Mouse (Mus musculus): ENCODE results near the gene H2-DMa. TPM values are rescaled to one million over a fixed set of nuclear protein-coding genes. Genes with fewer than 3 reads are reported as not detected.

H2-DMa gene
- polyA plus RNA-seq, 1 experiment: 19.3 TPM

DNA sequence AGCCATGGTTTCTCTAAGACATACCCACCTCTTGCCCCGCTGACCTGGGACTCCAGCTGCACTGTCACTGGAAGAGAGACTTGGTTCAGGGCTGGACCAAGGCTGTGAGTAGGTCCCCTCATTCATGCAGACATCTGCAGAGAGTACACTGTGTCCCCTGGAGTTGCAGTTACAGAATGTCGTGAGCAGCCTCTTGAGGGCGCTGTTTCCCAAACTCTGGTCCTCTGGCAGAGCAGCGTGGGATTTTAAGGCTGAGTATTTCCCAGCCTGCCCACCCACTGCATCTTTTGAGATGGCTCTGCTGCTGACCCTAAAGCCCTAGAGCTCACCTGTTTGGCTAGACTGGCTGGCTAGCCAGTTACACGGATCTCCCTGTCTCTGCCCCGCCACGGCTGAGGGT is 28.4 kb upstream of the H2-DMa start:
- no peak overlapping the region for H3K4me3 ChIP-seq (replicated peaks)
- peaks cover 14% of the 10 kb centered on the region for H3K36me3 ChIP-seq (replicated peaks; ENCODE audit: low read length)
- no peak for TF ChIP-seq GATA1 (IDR thresholded peaks at IDR 0.05; ENCODE audit: borderline replicate concordance, low read length)
- TF ChIP-seq FLI1 (IDR thresholded peaks at IDR 0.05; ENCODE audit: low read length): no peak
- peaks cover 14% of the 10 kb centered on the region for H3K9me3 ChIP-seq
- H3K27me3 ChIP-seq (replicated peaks): peaks cover 6% of the 10 kb centered on the region
- H3K4me1 ChIP-seq: peaks cover 71% of the 10 kb centered on the region

- Histone ChIP-seq H3K4me3 (replicated peaks) (peak within 1 kb of the TSS; percentile 88), H3K4me1 (peaks cover 77% of the 10 kb centered on the region), H3K9me3 (peaks cover 14% of the 10 kb centered on the region), H3K27me3 (replicated peaks) (peaks cover 6% of the 10 kb centered on the region), H3K36me3 (replicated peaks; ENCODE audit: low read length) (peaks cover 14% of the 10 kb centered on the region)
- TF ChIP-seq GATA1 (IDR thresholded peaks at IDR 0.05; ENCODE audit: borderline replicate concordance, low read length) (no peak), FLI1 (IDR thresholded peaks at IDR 0.05; ENCODE audit: low read length) (no peak)
Observed at GRCm38 (mm10) chr17:34092197-34092875, 27.0 kb upstream of the H2-DMa start, which contains the start of gene H2-Oa. TSS of gene H2-Oa (plus strand) at chr17:34092340.

GRCm38 (mm10) chr17:34093199-34093874 is 26.0 kb upstream of the H2-DMa start:
- Histone ChIP-seq H3K27me3 (replicated peaks) (peaks cover 6% of the 10 kb centered on the region), H3K4me1 (peaks cover 72% of the 10 kb centered on the region), H3K9me3 (peaks cover 14% of the 10 kb centered on the region), H3K4me3 (replicated peaks) (peak overlapping the region; percentile 48), H3K36me3 (replicated peaks; ENCODE audit: low read length) (peaks cover 14% of the 10 kb centered on the region)
- no peak for TF ChIP-seq FLI1 (IDR thresholded peaks at IDR 0.05; ENCODE audit: low read length)
- no peak for TF ChIP-seq GATA1 (IDR thresholded peaks at IDR 0.05; ENCODE audit: borderline replicate concordance, low read length)

DNA sequence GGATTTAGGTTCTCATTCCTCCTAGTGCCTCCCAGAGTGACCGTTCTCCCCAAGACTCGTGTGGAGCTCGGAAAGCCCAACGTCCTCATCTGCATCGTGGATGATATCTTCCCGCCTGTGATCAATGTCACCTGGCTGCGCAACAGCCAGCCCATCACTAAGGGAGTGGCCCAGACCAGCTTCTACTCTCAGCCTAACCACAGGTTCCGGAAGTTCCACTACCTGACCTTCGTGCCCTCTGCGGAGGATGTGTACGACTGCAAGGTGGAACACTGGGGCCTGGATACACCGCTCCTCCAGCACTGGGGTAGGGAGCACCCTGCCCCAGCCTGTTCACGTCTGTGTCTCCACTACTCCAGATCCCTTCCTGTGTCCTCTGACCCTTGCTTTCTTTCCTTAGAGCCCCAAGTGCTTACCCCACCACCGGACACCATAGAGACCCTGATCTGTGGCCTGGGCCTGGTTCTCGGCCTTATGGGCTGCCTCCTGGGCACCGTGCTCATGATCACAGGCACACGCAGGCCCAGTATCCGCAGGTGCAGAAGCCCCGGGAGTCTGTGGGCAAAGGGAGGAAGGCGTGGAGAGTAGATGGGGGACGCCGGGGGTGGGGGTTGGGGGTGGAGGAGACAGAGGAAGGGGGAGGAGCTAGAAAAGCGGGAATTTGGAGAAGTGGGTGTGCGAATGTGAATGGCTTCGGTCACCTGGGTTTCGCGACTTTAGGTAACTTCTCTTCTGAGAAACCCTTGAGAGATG is 24.9 kb upstream of the H2-DMa start:
- H3K4me3 ChIP-seq (replicated peaks): peak overlapping the region; percentile 5

DNA sequence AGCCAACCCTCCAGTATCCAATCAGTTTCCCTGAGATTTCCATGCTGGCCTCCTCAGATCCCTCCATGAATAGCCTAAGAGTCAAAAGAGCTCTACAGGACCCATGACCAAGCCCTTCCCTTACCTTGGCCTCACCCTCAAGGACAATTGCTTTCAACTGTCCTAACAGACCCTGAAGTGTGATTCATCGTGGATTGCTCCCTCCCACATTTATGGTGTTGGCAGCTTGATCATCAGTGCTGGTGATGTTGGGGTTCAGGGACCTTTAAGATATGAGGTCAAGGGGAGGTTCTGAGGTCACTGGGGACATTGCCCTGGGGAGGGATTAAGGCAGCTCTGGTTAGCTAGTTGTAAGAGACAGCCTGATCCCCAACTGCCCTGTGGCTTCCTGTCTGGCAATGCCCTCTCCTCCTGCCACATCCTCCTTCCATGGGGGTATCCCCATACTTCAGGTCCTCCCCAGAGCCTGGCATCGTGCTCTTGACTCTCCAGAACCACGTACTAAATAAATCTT is 22.8 kb upstream of the H2-DMa start:
- Histone ChIP-seq H3K4me3 (replicated peaks) (peak overlapping the region; percentile 79), H3K36me3 (replicated peaks; ENCODE audit: low read length) (peaks cover 14% of the 10 kb centered on the region), H3K4me1 (peaks cover 78% of the 10 kb centered on the region), H3K9me3 (peaks cover 14% of the 10 kb centered on the region), H3K27me3 (replicated peaks) (peaks cover 8% of the 10 kb centered on the region)
- TF ChIP-seq FLI1 (IDR thresholded peaks at IDR 0.05; ENCODE audit: low read length) (no peak), GATA1 (IDR thresholded peaks at IDR 0.05; ENCODE audit: borderline replicate concordance, low read length) (no peak)

More for the DNA sequence above, 24.9 kb upstream of the H2-DMa start:
- peaks cover 4% of the 10 kb centered on the region for H3K27me3 ChIP-seq (replicated peaks)
- TF ChIP-seq FLI1 (IDR thresholded peaks at IDR 0.05; ENCODE audit: low read length) (no peak), GATA1 (IDR thresholded peaks at IDR 0.05; ENCODE audit: borderline replicate concordance, low read length) (no peak)
- peaks cover 14% of the 10 kb centered on the region for H3K9me3 ChIP-seq
- H3K36me3 ChIP-seq (replicated peaks; ENCODE audit: low read length): peaks cover 14% of the 10 kb centered on the region
- H3K4me1 ChIP-seq: peaks cover 75% of the 10 kb centered on the region

DNA sequence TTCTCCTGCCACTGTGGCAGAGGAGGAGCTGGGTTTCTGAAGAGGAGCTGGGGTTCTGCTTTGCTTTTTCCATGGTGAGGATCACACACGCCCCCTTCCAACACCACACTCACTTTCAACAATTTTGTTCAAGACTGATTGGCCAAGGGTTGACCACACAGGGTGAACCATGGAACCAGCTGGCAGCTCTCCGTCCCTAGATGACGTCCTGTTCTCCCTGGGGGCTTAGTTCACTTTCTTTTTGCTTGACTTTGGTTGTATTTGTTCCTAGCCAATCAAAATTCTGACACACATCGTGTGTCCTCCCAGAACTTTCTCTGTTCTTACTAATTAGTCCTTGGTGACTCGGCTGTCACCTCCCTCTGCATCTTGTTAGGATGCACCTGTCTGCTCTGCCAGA is 22.1 kb upstream of the H2-DMa start:
- Histone ChIP-seq H3K4me1 (peaks cover 78% of the 10 kb centered on the region), H3K27me3 (replicated peaks) (peaks cover 8% of the 10 kb centered on the region), H3K4me3 (replicated peaks) (no peak overlapping the region), H3K36me3 (replicated peaks; ENCODE audit: low read length) (peaks cover 14% of the 10 kb centered on the region), H3K9me3 (peaks cover 14% of the 10 kb centered on the region)
- TF ChIP-seq FLI1 (IDR thresholded peaks at IDR 0.05; ENCODE audit: low read length): no peak
- no peak for TF ChIP-seq GATA1 (IDR thresholded peaks at IDR 0.05; ENCODE audit: borderline replicate concordance, low read length)

DNA sequence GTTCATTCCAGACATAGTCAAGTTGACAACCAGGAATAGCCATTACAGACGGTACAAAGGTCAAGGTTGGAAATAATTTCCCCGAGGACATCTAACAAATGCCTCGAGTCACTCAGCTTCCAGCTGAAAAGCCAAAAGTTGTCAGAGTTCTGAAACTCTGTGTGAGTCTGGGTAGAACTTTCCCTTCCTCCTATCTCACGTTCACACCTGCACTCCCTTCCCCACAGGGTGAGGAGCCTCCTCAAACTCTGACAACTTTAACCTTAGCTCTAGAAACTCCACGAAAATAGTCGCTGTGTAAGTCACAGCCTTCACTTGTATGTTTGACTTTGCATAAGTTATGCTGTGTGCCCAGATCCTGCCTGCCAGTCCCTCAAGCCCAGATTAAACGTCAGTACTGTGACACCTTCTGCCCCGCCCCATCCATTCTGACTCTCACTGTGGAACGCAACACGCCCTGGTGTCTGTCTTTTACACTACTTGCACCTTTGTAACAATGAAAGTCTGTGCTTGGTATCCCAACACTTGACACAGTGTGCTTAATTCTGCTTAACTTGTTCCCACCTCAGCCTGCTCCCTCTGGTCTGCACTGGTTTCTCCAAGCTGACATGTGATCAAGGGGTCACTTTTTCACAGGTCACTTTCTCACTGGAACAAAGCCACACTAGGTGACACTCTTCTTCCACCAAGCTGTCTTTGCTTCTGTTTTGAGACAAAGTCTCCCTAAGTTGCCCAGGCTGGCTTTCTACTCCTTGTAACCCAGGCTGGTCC is 20.4 kb upstream of the H2-DMa start:
- H3K4me3 ChIP-seq (replicated peaks): no peak overlapping the region
- H3K4me1 ChIP-seq: peaks cover 74% of the 10 kb centered on the region
- TF ChIP-seq GATA1 (IDR thresholded peaks at IDR 0.05; ENCODE audit: borderline replicate concordance, low read length) (no peak), FLI1 (IDR thresholded peaks at IDR 0.05; ENCODE audit: low read length) (no peak)
- H3K9me3 ChIP-seq: peaks cover 11% of the 10 kb centered on the region
- peaks cover 8% of the 10 kb centered on the region for H3K27me3 ChIP-seq (replicated peaks)
- H3K36me3 ChIP-seq (replicated peaks; ENCODE audit: low read length): peaks cover 12% of the 10 kb centered on the region

DNA sequence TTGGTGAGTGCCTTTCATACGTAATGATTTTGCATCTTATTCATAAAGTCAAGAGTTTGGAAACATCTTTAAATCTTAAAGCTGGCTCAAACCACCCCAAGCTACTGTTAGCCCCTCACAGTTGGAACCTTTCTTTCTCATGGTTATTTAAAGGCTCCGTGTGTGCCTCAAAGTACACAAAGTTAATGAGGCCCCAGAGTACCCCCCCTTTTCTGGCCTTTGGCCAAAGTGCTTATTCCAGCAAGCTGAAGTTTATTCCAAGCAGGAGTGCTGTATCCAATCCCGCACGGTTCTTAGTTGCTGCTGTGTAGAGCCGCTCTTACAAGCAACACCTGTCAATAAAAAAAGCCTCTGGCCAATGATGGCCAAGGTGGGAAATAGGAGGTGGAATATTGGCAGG is 19.8 kb upstream of the H2-DMa start:
- peaks cover 4% of the 10 kb centered on the region for H3K9me3 ChIP-seq
- H3K36me3 ChIP-seq (replicated peaks; ENCODE audit: low read length): peaks cover 5% of the 10 kb centered on the region
- TF ChIP-seq GATA1 (IDR thresholded peaks at IDR 0.05; ENCODE audit: borderline replicate concordance, low read length) (no peak), FLI1 (IDR thresholded peaks at IDR 0.05; ENCODE audit: low read length) (no peak)
- H3K4me1 ChIP-seq: peaks cover 70% of the 10 kb centered on the region
- no peak overlapping the region for H3K4me3 ChIP-seq (replicated peaks)
- H3K27me3 ChIP-seq (replicated peaks): peaks cover 8% of the 10 kb centered on the region

DNA sequence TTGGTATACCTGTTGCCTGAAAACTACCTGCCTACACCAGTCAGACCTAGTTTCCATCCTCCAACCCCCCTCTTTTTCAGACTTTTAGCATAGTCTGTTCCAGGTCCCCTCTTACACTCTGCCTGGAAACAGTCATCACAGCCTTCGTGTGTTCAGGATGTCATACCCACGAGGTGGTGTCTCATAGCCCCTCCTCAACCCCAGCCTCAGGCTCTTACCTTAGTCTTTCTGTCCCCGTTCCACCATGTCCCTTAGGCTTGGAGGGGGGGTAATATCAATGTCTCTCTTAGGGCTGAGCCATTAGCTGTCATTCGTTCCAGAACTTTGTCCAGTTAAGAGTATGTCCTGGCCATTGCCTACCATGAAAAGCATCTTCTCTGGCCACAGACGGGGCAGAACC is 18.2 kb upstream of the H2-DMa start:
- peaks cover 8% of the 10 kb centered on the region for H3K27me3 ChIP-seq (replicated peaks)
- H3K9me3 ChIP-seq: 0 out of 2 replicates have a peak, but pooled peaks cover 3% of the 10 kb centered on the region
- TF ChIP-seq GATA1 (IDR thresholded peaks at IDR 0.05; ENCODE audit: borderline replicate concordance, low read length) (no peak), FLI1 (IDR thresholded peaks at IDR 0.05; ENCODE audit: low read length) (no peak)
- peak overlapping the region; percentile 89 for H3K4me3 ChIP-seq (replicated peaks)
- H3K36me3 ChIP-seq (replicated peaks; ENCODE audit: low read length): no peaks in the 10 kb centered on the region
- H3K4me1 ChIP-seq: peaks cover 57% of the 10 kb centered on the region

Measured in megakaryocyte, embryonic 14.5 days (primary cell).